Mouse (Mus musculus): ENCODE data around the gene Srsf2. TPM values are rescaled to one million over a fixed set of nuclear protein-coding genes. Genes with fewer than 3 reads are reported as not detected.

Srsf2 gene
- polyA plus RNA-seq (2014; fragmentation: Illumina TruSeq; extraction: RNeasy Lipid Tissue Mini Kit (QIAGEN cat#74804); ENCODE audit: low read depth, low replicate concordance): 782 TPM

DNA sequence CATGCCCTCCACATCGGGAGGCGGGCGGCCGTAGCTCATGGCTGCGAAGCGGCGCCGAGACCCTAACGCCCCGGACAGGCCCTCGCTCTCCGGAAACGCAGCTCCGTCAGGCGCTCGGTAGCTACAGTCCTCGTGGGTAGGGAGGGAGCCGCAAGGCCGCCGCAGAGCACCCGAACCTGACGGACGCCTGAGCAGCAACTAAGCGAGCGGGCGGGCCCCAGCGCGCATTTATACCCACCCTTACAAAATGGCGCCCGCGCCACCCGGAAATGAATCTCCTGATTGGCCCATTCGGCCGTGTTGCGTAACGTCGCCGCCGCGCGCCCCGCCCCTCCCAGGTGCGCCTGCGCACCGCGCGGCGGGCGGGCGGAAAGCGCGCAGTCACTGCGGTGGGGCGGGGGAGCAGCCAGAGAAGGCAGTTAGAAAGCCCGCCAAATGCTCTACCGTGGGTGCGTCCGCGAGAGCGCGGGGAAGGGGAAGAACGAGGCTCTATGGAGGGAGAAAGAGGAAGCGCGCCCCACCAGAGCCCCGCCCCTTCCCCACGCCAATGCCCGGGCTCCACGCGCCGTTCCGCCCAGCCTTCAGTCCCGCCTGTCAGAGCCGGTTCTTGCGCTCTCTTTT, at the start of gene Srsf2:
TSS of gene Srsf2 (minus strand) at position 204 of the 621 bp plus-strand sequence.

DNA sequence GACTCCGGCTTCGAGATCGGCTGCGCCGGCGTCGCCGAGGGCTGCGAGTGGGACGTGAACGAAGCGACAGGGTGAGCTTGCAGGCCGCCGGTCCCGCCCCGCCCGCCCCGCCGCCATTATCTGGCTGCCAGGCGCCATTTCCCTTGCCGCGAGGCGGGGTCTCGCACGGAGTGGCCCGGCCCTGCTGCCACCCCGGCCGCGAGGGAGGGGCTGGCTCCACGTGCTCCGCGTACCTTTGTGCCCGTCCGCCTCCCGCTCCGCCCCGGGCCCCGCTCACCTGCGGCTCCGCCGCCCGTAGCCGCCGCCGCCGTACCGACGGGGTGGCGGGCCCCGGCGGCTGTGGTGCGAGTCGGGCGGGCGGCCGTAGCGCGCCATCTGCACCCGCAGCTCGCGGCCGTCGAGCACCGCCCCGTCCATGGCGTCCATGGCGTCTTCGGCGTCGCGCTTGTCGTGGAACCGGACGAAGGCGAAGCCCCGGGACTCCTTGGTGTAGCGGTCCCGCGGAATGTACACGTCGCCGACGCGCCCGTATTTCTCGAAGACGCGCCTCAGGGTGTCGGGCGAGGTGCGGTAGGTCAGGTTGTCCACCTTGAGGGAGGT, 503 bp downstream of the Srsf2 start, which contains the start of gene Mfsd11:
TSS of gene Mfsd11 (plus strand) at position 150 of the 600 bp plus-strand sequence.

DNA sequence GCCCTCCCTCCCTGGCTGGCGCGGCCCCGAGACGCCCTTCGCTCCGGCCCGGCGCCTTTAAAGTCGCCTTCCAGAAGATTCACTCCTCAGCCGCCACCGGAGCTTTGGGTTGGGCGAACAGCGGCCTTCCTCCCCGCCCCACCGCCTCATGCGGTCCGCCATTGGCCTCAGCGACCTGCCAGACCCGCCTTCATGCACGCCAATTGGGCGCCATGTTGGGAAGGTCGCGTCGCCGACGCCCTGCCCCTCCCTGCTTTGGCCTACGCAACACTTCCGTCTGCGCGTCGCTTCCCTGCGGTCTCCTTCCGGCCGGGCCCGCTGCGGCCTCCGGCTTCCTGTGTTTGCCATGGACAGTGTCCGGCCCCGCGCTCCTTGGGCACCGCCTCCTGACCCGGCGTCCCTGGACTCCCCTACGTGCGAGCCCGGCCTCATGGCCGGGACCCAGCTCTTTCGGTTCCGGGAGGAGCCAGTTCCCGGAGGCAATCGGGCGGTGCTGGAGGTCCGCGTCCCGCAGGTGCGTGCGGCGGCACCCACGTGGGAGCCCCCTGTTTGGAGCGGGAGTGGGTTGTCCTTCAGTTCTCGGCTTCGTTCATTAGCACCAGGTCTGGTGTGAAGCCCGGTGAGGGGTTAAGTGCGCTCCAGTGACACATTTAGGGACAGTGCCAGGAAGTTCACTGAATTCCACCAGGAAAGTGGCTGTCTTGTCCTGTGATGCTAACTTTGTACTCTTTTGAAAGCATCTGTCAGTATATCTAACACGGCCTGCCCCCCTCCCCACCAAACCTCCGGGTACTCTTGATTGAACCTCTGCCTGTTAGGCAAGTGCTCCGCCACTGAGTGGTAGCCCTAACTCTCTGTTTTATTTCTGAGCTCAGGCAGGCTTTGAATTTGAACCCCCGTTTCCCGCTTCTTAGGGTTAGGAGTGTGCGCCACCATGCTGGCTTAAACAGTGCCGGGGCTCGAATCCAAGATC, 9.3 kb downstream of the Srsf2 start, which contains the start of the genes Mettl23 and Jmjd6:
TSS of gene Mettl23 (plus strand) at position 18 of the 973 bp plus-strand sequence.
TSS of gene Jmjd6 (minus strand) at position 189 of the 973 bp plus-strand sequence.

DNA sequence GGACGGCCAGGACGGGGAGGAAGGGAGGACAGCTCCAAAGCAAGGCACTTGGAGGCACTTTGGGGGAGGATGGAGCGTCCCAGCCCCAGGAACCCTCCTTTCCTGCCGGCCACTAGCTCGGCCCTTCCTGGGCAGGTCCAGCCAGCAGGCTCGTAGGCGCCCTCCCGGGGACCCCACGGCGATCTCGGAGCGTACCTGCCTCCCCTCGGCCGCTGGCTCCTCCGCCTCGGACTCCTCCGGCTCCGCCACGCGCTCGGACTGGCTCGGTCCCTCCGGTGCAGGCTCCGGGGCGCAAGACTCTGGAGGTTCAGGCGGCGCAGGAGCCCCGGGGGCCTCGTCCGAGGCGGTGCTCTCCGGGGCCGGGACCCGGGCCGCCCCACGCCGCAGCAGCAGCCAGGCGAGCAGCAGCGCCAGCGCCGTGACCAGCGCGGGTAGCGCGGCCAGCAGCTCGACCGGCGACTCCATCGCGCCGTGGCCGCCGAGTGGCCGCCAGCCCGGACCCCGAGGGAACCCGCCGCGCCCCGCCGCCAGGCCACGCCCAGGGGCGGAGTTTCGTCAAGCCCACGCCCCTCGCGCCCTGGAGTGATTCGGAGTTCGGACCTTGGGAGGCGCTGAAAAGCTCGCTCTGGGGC, 25.2 kb downstream of the Srsf2 start, which contains the start of gene Mxra7:
TSS of gene Mxra7 (minus strand) at position 513 of the 632 bp plus-strand sequence.

Other genes starting within 250 kb of the Srsf2 start
- 0.16 TPM for gene Rhbdf2, start 226.1 kb downstream of the Srsf2 start, polyA plus RNA-seq (2014; fragmentation: Illumina TruSeq; extraction: RNeasy Lipid Tissue Mini Kit (QIAGEN cat#74804); ENCODE audit: low read depth, low replicate concordance)
- not detected for gene Prcd, start 199.6 kb downstream of the Srsf2 start, polyA plus RNA-seq (2014; fragmentation: Illumina TruSeq; extraction: RNeasy Lipid Tissue Mini Kit (QIAGEN cat#74804); ENCODE audit: low read depth, low replicate concordance)
- gene Cygb, start 198.8 kb downstream of the Srsf2 start, polyA plus RNA-seq (2014; fragmentation: Illumina TruSeq; extraction: RNeasy Lipid Tissue Mini Kit (QIAGEN cat#74804); ENCODE audit: low read depth, low replicate concordance): 1.2 TPM
- not detected for gene St6galnac1, start 77.6 kb downstream of the Srsf2 start, polyA plus RNA-seq (2014; fragmentation: Illumina TruSeq; extraction: RNeasy Lipid Tissue Mini Kit (QIAGEN cat#74804); ENCODE audit: low read depth, low replicate concordance)
- 8.5 TPM for gene Mxra7, start 25.0 kb downstream of the Srsf2 start, polyA plus RNA-seq (2014; fragmentation: Illumina TruSeq; extraction: RNeasy Lipid Tissue Mini Kit (QIAGEN cat#74804); ENCODE audit: low read depth, low replicate concordance)
- 55.8 TPM for gene Mettl23, start 9.8 kb downstream of the Srsf2 start, polyA plus RNA-seq (2014; fragmentation: Illumina TruSeq; extraction: RNeasy Lipid Tissue Mini Kit (QIAGEN cat#74804); ENCODE audit: low read depth, low replicate concordance)
- 7.7 TPM for gene Jmjd6, start 9.6 kb downstream of the Srsf2 start, polyA plus RNA-seq (2014; fragmentation: Illumina TruSeq; extraction: RNeasy Lipid Tissue Mini Kit (QIAGEN cat#74804); ENCODE audit: low read depth, low replicate concordance)
- gene Mfsd11, start 654 bp downstream of the Srsf2 start, polyA plus RNA-seq (2014; fragmentation: Illumina TruSeq; extraction: RNeasy Lipid Tissue Mini Kit (QIAGEN cat#74804); ENCODE audit: low read depth, low replicate concordance): 17.7 TPM
- gene Mgat5b, start 65.8 kb upstream of the Srsf2 start, polyA plus RNA-seq (2014; fragmentation: Illumina TruSeq; extraction: RNeasy Lipid Tissue Mini Kit (QIAGEN cat#74804); ENCODE audit: low read depth, low replicate concordance): not detected

Measured in sigmoid colon, adult 10 weeks (tissue).